9 mouse cellular contexts compared by ENCODE assay signal in genomic region chr9:31687686-31688397, GRCm38 (mm10).
DNase-seq lines count a peak whose midpoint lies in the region; ATAC-seq lines count a peak whose summit lies in the region.
"Had no signal": no experiment of that assay in that cellular context is flagged by ENCODE, and none has a peak within 500 bp of the region (broad histone marks: within the 10 kb centered on the region; RNA-seq: fewer than 3 reads in every experiment).

No protein-coding gene starts in this region.

- peak; percentile 12 for DNase-seq in gastrocnemius, adult 18-20 months (ENCODE audit: low spot score)
- DNase-seq in gastrocnemius, postnatal 4 days (ENCODE audit: low spot score in 2 of 2) = no peak
- DNase-seq in heart, adult 9 months (ENCODE audit: low spot score in 2 of 2) = peak; percentile 11 to 31
- DNase-seq in kidney, adult 18-20 months = peak; percentile 47
- peak; percentile 34 for DNase-seq in lung, postnatal 36 days

- H3K27me3 ChIP-seq in stomach, embryonic 15.5 days (replicated peaks) = no peaks in the 10 kb centered on the region

- H3K4me2 ChIP-seq in stomach, embryonic 15.5 days = peak overlapping the region; percentile 50

- 18% methylated on average over 17 of the region's 17 CpGs for WGBS in stomach, embryonic 15.5 days

- H3K4me1 ChIP-seq in stomach, embryonic 15.5 days = peaks cover 23% of the 10 kb centered on the region
- H3K4me1 ChIP-seq: megakaryocyte, embryonic 14.5 days had no signal

- no peaks in the 10 kb centered on the region for H3K9me3 ChIP-seq in stomach, embryonic 15.5 days

- no peaks in the 10 kb centered on the region for H3K36me3 ChIP-seq in stomach, embryonic 15.5 days

- no peak overlapping the region for H3K27ac ChIP-seq in stomach, embryonic 15.5 days

- peak overlapping the region; percentile 23; the same call in 1 of the 2 replicates for H3K4me3 ChIP-seq in stomach, embryonic 15.5 days (replicated peaks)
- H3K4me3 ChIP-seq: megakaryocyte, embryonic 14.5 days had no signal

- ATAC-seq in stomach, embryonic 15.5 days (ENCODE audit: insufficient read depth, low FRiP score, low read depth) = 0 out of 2 replicates have a peak, but pooled peaks have one; percentile 46
- ATAC-seq in granulocyte monocyte progenitor cell, adult 5-6 weeks (replicated peaks; ENCODE audit: poor library complexity, severe bottlenecking) = no peak
- no peak for ATAC-seq in inflammation-experienced regulatory T-cells, adult 6 months

- no peak overlapping the region for H3K9ac ChIP-seq in stomach, embryonic 15.5 days

Comparison
In these comparisons a context has a peak if more than half of its experiments do, and no peak if none do; other contexts are left out.
1. DNase-seq: peak in gastrocnemius, adult 18-20 months (single experiment), heart, adult 9 months (2 of 2), kidney, adult 18-20 months (single experiment) and lung, postnatal 36 days (single experiment); none in gastrocnemius, postnatal 4 days (0 of 2).